Mouse (Mus musculus) midbrain, embryonic 15.5 days (tissue): Measurements from ENCODE around the gene Ank2. TPM values are rescaled to one million over a fixed set of nuclear protein-coding genes. Genes with fewer than 3 reads are reported as not detected.
A peak's percentile ranks its signal among the peaks of the same experiment; 100 is the strongest.

ENCODE experiments used
- ATAC-seq: fragments of 200-750 bp; cut with Nextera tagmentation; replicated peaks from 2 replicates; pipeline ENCODE4 v1.8.0; 2017; ENCODE audit warnings: moderate TSS enrichment
- H3K27ac ChIP-seq: fragments of 300-500 bp; sonication (generic); 2 replicates; pipeline ENCODE4 v1.5.1; 2015; ENCODE audit warnings: mild to moderate bottlenecking, inconsistent platforms
- H3K27me3 ChIP-seq: fragments of 300-500 bp; sonication (generic); replicated peaks from 2 replicates; pipeline ENCODE4 v1.6.1; 2015; ENCODE audit warnings: inconsistent platforms
- H3K36me3 ChIP-seq: fragments of 300-500 bp; sonication (generic); replicated peaks from 2 replicates; pipeline ENCODE4 v1.6.1; 2015; ENCODE audit warnings: inconsistent platforms
- H3K4me1 ChIP-seq: fragments of 300-500 bp; sonication (generic); 2 replicates; pipeline ENCODE4 v1.6.1; 2015; ENCODE audit warnings: inconsistent platforms
- H3K4me2 ChIP-seq: fragments of 300-500 bp; sonication (generic); 2 replicates; pipeline ENCODE4 v1.6.1; 2015; ENCODE audit warnings: inconsistent platforms, mild to moderate bottlenecking, moderate library complexity
- H3K4me3 ChIP-seq: fragments of 300-500 bp; sonication (generic); 2 replicates; pipeline ENCODE4 v1.5.1; 2015; ENCODE audit warnings: mild to moderate bottlenecking, inconsistent platforms
- H3K9ac ChIP-seq: fragments of 300-500 bp; sonication (generic); 2 replicates; pipeline ENCODE4 v1.6.1; 2015; ENCODE audit warnings: mild to moderate bottlenecking, inconsistent platforms
- H3K9me3 ChIP-seq: fragments of 300-500 bp; sonication (generic); 2 replicates; pipeline ENCODE4 v1.6.1; 2016; ENCODE audit warnings: inconsistent platforms
- WGBS: fragments of 180-500 bp; shearing (Covaris S2); methylation state at CpG from one replicate; pipeline ENCODE4 v1.1.7; 2015; ENCODE audit warnings: mixed read lengths; 5-methylcytosine and 5-hydroxymethylcytosine counted together
- polyA plus RNA-seq: library from polyadenylated mRNA; unstranded; fragments of >200 nt; fragmentation: Nextera tagmentation; extraction: Ambion mirVana; gene quantifications from 2 replicates; pipeline ENCODE4 v1.2.1, GENCODE M21; 2015

Ank2 gene
- polyA plus RNA-seq, 1 experiment from 2014 or later = 216 TPM

DNA sequence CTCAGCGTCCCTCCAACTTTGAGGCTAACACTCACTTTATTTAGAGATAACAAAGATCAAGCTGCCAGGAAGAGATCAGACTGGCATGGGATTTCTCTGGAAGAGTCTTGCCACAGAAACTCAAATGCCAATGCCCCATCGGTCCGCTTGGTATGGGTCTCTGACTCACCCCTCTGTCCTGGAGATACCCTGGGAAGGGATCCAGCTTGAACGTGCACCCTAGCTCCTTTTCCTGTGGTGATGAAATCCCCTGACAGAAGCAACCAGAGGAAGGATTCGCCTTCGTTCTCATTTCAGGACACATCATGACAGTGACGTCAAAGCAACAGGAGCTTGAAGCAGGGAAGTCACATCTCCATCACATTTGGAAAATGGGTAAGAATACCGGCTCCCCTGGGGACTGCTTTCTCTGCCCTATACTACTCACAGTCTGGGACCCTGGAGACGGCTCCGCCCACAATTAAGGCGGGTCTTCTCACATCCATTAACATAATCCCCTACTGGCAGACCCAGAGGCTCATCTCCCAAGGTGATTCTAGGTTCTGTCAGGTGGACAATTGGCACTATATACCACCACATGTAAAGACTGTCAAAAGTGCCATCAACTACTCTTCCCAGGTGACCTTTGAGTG lies 296.6 kb downstream of the Ank2 start:
- Histone ChIP-seq H3K9ac (no peak overlapping the region), H3K27me3 (no peaks in the 10 kb centered on the region), H3K27ac (no peak overlapping the region), H3K4me2 (no peak overlapping the region), H3K4me3 (no peak overlapping the region), H3K4me1 (no peaks in the 10 kb centered on the region), H3K9me3 (no peaks in the 10 kb centered on the region), H3K36me3 (no peaks in the 10 kb centered on the region)
- WGBS = 43% methylated on average over 11 of the region's 11 CpGs
- peak; percentile 41; the same call in 1 of the 2 replicates for ATAC-seq

GRCm38 (mm10) chr3:127200789-127201188 lies 298.4 kb downstream of the Ank2 start:
- no peak overlapping the region for H3K9ac ChIP-seq
- 72% methylated on average over 3 of the region's 3 CpGs for WGBS
- H3K9me3 ChIP-seq = no peaks in the 10 kb centered on the region
- no peaks in the 10 kb centered on the region for H3K36me3 ChIP-seq
- no peaks in the 10 kb centered on the region for H3K4me1 ChIP-seq
- no peak overlapping the region for H3K4me3 ChIP-seq
- no peaks in the 10 kb centered on the region for H3K27me3 ChIP-seq
- no peak overlapping the region for H3K27ac ChIP-seq
- no peak for ATAC-seq
- H3K4me2 ChIP-seq = no peak overlapping the region

DNA sequence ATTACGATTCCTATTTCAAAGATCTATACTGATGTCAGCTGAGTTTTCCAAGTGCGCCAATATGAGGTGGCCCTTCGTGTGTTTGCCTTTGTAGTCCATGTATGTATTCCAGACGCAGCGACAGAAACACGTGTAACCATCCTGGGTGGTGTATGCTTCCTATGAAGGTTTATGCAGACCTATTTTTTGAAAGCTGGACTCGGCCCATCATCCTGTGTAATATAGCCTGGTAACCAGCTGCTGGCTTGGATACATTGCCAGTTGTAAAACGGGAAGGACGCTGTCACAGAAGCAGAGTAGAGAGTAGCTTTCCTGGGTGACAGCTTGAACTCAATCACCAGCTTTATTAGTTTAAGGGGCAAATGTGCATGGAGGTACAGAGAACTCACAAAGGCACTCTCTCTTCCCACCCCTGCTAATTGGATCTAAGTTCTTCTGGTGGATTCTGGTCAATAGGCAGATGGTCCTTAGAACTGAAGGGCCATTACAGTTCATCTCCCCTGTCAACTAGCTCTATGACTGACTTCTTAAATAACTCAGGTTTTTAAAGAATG lies 300.0 kb downstream of the Ank2 start:
- ATAC-seq = no peak
- no peak overlapping the region for H3K27ac ChIP-seq
- H3K36me3 ChIP-seq = no peaks in the 10 kb centered on the region
- no peak overlapping the region for H3K4me2 ChIP-seq
- no peaks in the 10 kb centered on the region for H3K4me1 ChIP-seq
- 89% methylated on average over 9 of the region's 9 CpGs for WGBS
- no peaks in the 10 kb centered on the region for H3K27me3 ChIP-seq
- no peak overlapping the region for H3K4me3 ChIP-seq
- no peaks in the 10 kb centered on the region for H3K9me3 ChIP-seq
- H3K9ac ChIP-seq = no peak overlapping the region

DNA sequence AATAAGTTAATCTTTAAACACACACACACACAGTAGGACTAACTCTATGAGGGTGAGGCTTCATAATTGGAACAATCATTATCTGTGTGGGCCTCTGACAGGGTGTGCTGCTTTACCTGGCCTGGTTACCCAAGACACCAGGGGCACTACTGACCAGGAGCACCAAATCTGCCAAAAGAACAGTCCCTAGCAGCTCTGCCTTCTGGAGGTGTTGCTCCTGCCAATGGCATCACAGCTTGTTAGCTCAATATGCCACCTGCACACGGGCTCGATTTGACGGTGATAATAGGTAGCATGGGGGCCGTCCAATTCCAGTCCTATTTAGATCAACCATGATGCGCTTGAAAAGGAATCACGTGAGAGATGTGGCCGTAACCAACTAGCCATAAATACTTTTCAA lies 300.5 kb downstream of the Ank2 start:
- Histone ChIP-seq H3K4me2 (no peak overlapping the region), H3K4me1 (no peaks in the 10 kb centered on the region), H3K27me3 (no peaks in the 10 kb centered on the region), H3K9me3 (no peaks in the 10 kb centered on the region), H3K27ac (no peak overlapping the region), H3K36me3 (no peaks in the 10 kb centered on the region), H3K9ac (no peak overlapping the region), H3K4me3 (no peak overlapping the region)
- WGBS = 88% methylated on average over 7 of the region's 7 CpGs
- no peak for ATAC-seq

GRCm38 (mm10) chr3:127188789-127189128 lies 310.4 kb downstream of the Ank2 start:
- Histone ChIP-seq H3K9me3 (no peaks in the 10 kb centered on the region), H3K4me2 (no peak overlapping the region), H3K27ac (no peak overlapping the region), H3K9ac (no peak overlapping the region), H3K4me1 (peaks cover 17% of the 10 kb centered on the region; the same call in 1 of the 2 replicates), H3K4me3 (no peak overlapping the region), H3K36me3 (no peaks in the 10 kb centered on the region), H3K27me3 (no peaks in the 10 kb centered on the region)
- no peak for ATAC-seq
- WGBS = 86% methylated on average over 5 of the region's 5 CpGs

DNA sequence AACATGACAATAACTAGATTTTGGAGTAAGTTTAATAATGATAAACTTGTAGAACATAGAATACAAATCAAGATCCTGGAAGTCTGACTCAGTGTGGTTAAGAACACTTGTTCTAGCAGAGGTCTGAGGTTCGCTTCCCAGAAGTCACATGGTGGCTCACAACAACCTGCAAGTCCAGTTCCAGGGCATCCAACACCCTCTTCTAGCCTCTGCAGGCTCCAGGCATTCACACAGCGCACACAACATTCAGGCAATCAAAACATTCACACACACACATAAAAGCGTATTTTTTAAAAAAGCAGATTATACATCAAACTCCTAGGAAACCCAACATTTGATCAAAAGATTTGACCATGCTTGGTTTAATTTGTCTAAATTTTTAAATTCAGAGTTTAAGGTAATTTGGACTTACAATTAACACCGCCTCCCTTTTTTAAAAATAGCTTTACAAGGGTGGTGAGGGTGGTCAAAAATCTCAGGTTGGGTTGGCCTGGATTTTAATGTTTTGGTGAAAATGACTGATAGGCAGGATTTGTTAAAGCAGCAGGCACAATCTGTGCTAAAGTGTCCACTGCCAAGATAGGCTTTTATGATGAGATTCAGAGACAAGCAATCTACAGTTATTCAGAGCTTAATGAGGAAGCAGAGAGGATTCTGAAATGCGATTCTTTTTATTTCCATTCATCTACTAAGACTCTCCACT lies 310.9 kb downstream of the Ank2 start:
- Histone ChIP-seq H3K9me3 (no peaks in the 10 kb centered on the region), H3K4me3 (no peak overlapping the region), H3K4me1 (peaks cover 17% of the 10 kb centered on the region; the same call in 1 of the 2 replicates), H3K4me2 (no peak overlapping the region), H3K27me3 (no peaks in the 10 kb centered on the region), H3K27ac (no peak overlapping the region), H3K36me3 (no peaks in the 10 kb centered on the region), H3K9ac (no peak overlapping the region)
- 89% methylated on average over 5 of the region's 5 CpGs for WGBS
- ATAC-seq = no peak

DNA sequence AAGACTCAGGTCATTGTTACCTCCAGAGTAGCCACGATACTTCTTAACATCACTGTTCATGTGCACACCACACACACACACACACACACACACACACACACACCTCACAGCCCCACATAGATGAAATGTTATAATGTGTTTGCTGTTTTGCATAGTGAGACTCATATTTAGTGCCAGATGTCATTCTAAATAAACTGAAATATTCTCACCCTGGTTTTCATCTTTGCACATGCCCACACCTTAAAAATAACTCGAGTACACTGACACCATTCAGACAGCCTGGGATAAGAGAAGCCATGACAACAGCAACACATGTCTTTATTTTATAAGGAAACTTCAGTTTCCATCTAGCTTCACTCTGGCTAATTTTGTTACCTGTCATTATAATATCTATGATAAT lies 312.1 kb downstream of the Ank2 start:
- Histone ChIP-seq H3K4me1 (peaks cover 17% of the 10 kb centered on the region; the same call in 1 of the 2 replicates), H3K4me2 (no peak overlapping the region), H3K27ac (no peak overlapping the region), H3K9ac (no peak overlapping the region), H3K27me3 (no peaks in the 10 kb centered on the region), H3K9me3 (no peaks in the 10 kb centered on the region), H3K4me3 (no peak overlapping the region), H3K36me3 (no peaks in the 10 kb centered on the region)
- no peak for ATAC-seq
- 90% methylated on average over 2 of the region's 2 CpGs for WGBS

- ATAC-seq = no peak
- no peaks in the 10 kb centered on the region for H3K36me3 ChIP-seq
- 95% methylated on average over 3 of the region's 3 CpGs for WGBS
- H3K9ac ChIP-seq = no peak overlapping the region
- H3K4me1 ChIP-seq = peaks cover 17% of the 10 kb centered on the region; the same call in 1 of the 2 replicates
- H3K9me3 ChIP-seq = no peaks in the 10 kb centered on the region
- no peak overlapping the region for H3K4me3 ChIP-seq
- H3K27ac ChIP-seq = no peak overlapping the region
- no peak overlapping the region for H3K4me2 ChIP-seq
- H3K27me3 ChIP-seq = no peaks in the 10 kb centered on the region
Observed at GRCm38 (mm10) chr3:127186239-127186638, 312.9 kb downstream of the Ank2 start.

- Histone ChIP-seq H3K36me3 (no peaks in the 10 kb centered on the region), H3K4me3 (no peak overlapping the region), H3K4me1 (peaks cover 17% of the 10 kb centered on the region; the same call in 1 of the 2 replicates), H3K27ac (peak overlapping the region; percentile 50; the same call in 1 of the 2 replicates), H3K4me2 (no peak overlapping the region), H3K9me3 (no peaks in the 10 kb centered on the region), H3K27me3 (no peaks in the 10 kb centered on the region), H3K9ac (no peak overlapping the region)
- ATAC-seq = peak; percentile 31; the same call in 1 of the 2 replicates
- WGBS = 7% methylated on average over 5 of the region's 5 CpGs
Observed at GRCm38 (mm10) chr3:127183998-127184753, 315.0 kb downstream of the Ank2 start.

- H3K27ac ChIP-seq = no peak overlapping the region
- no peaks in the 10 kb centered on the region; the same call in 1 of the 2 replicates for H3K4me1 ChIP-seq
- WGBS = 74% methylated on average over 2 of the region's 2 CpGs
- ATAC-seq = no peak
- no peaks in the 10 kb centered on the region for H3K9me3 ChIP-seq
- no peak overlapping the region for H3K4me3 ChIP-seq
- H3K27me3 ChIP-seq = no peaks in the 10 kb centered on the region
- no peak overlapping the region for H3K9ac ChIP-seq
- no peaks in the 10 kb centered on the region for H3K36me3 ChIP-seq
- H3K4me2 ChIP-seq = no peak overlapping the region
Observed at GRCm38 (mm10) chr3:127172697-127173096, 326.5 kb downstream of the Ank2 start.

GRCm38 (mm10) chr3:127170246-127170645 lies 328.9 kb downstream of the Ank2 start:
- ATAC-seq = no peak
- Histone ChIP-seq H3K4me3 (no peak overlapping the region), H3K9me3 (no peaks in the 10 kb centered on the region), H3K9ac (no peak overlapping the region), H3K36me3 (no peaks in the 10 kb centered on the region), H3K4me2 (no peak overlapping the region), H3K4me1 (peaks cover 3% of the 10 kb centered on the region; the same call in 1 of the 2 replicates), H3K27me3 (no peaks in the 10 kb centered on the region), H3K27ac (no peak overlapping the region)
- WGBS = 95% methylated on average over 12 of the region's 12 CpGs

DNA sequence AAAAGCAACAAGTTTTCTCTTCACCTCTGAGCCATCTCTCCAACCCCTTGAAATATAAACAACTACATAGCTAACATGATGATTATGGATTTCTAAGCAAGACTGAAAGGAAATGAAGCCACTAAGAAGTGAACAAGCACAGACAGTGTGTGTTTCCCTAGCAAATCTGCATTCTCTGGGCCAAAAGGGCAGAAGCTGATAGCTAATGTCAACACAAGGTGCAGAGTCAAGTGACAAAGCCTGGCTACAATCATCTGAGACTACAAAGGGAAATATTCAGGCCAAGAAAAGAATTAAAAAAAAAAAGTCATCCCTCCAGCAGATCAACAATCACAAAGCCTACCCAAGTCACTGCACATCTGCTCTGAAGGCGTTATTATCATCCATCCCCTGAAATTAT lies 330.0 kb downstream of the Ank2 start:
- H3K4me2 ChIP-seq = no peak overlapping the region
- ATAC-seq = no peak
- peaks cover 3% of the 10 kb centered on the region; the same call in 1 of the 2 replicates for H3K4me1 ChIP-seq
- H3K27ac ChIP-seq = no peak overlapping the region
- H3K36me3 ChIP-seq = no peaks in the 10 kb centered on the region
- H3K9ac ChIP-seq = no peak overlapping the region
- H3K9me3 ChIP-seq = no peaks in the 10 kb centered on the region
- no peak overlapping the region for H3K4me3 ChIP-seq
- WGBS = 81% methylated on average over 1 of the region's 1 CpGs
- no peaks in the 10 kb centered on the region for H3K27me3 ChIP-seq
